Mouse (Mus musculus): ENCODE measurements around the gene Mcf2l.

DNA sequence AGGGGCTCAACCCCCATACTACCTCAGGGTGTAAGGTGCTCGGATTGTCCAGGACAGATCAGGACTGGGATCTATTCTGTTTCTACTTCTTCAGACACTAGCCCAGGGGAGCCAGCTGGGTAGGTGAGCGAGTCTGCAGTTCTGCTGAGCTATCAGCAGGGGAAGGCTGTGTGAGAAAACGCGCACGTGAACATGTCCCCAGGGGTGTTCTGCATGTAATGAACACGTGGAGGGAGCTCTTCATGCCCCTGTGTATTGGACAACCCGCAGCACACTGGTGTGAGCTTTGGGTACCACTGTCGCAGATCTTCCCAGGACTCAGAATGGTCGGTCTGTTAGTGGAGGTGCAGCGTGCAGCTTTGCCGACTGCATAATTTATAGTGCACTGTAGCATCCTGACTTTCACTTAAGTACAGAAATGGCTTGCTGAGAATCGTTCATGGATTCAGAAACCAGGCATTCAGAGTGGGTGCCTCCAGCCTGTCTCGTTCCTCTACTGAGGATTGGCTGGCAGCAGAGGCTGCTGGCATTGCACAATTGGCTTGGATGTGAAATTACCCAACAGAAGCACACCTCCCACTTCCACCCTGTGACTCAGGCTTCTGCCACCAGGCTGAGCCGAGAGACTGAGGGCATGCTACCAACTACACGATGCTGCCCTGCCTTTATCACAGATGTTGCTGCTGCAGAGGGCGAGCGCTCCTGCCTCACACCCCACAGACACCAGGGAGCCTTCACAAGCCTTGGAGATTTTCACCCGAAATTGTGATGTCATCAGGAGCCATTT is 110.3 kb downstream of the Mcf2l start:
- TF ChIP-seq CTCF (IDR thresholded peaks at IDR 0.05; ENCODE audit: control insufficient read depth, insufficient read depth, low read length), result no peak
- no peak for TF ChIP-seq POLR2A (IDR thresholded peaks at IDR 0.05; ENCODE audit: borderline replicate concordance, control insufficient read depth, low read depth, low read length)
